Mouse (Mus musculus): ENCODE measurements around the gene Arfgap1. TPM values are rescaled to one million over a fixed set of nuclear protein-coding genes. Genes with fewer than 3 reads are reported as not detected.

The Arfgap1 gene
- total RNA-seq (2023; ENCODE audit: inconsistent age) = 78.6 to 86.2 TPM (median 81.3 TPM) in 4 replicates

GRCm38 (mm10) chr2:180967010-180967763 is at the start of gene Arfgap1:
Gene Arfgap1 (plus strand): TSS chr2:180967225.

GRCm38 (mm10) chr2:180920810-180921400 is 46.1 kb upstream of the Arfgap1 start, which contains the start of gene Ythdf1:
Gene Ythdf1 (minus strand): TSS chr2:180920949.

DNA sequence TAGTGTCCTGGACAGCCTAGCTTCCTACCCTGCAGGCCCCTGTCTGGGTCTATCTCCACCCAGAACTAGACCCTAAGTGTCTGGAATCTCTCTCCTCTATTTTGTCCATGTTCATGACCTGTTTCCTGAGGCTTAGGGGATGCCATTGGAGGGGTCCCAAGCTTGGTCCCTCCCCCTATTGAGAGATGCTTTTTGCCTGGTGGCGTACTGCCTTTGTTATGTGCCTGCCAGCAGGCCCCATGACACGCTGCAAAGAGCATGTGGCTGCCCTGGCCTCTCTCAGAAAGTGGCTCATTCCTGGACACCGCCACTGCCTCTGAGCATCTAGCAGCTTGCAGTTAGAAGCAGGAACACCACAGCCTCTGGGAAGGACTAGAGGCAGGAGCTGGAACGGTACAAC is 38.3 kb upstream of the Arfgap1 start, which contains the start of gene Birc7:
TSS of gene Birc7 (plus strand) at position 301 of the 400 bp plus-strand sequence.

DNA sequence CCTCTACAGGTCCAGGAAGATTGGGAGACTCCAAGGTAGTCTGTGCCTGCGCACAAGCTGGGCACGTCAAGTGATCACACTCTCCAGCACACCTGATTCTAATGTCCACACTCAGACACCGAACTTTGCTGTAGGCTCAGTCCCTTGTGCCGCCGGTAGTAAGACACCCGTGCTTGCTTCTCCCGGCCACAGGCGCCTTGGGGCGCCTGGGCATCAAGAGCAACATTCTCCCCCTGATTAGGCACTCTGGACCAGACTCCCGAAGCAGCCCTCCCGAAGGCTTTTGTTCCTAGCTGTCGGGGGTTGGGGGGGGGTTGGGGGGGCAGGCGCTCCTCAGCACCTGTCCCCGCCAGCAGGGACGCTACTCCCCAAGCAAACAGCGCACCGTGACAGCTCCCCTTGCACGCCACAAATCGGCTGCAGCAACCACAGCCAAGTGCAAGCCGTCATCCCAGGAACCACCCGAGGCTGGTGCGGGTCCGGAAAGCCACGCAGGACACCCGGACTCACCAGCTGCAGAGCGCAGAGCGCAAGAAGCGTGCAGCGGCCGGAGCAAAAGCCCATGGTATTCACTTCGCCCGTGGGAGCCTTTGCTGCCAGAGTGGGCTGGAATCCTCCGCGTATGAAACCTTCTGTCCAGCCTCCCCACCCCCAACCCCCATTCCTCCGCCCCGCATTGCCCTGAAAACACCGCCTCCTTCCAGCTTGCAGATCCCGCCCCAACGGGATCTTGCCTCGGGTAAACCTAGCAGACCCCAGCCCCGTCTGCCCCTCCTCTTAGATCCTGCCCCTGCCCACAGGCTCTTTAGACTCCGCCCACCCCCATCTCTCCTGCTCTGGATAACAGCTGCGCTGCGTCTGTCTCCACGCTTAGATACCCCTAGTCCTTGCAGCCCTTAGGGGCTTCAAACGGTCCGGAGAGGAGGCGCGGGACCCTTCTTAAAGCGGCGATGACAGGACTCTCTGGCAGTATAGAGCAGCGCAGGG is 12.7 kb upstream of the Arfgap1 start, which contains the start of gene Nkain4:
TSS of gene Nkain4 (minus strand) at position 639 of the 987 bp plus-strand sequence.

GRCm38 (mm10) chr2:180986449-180986848 is 19.4 kb downstream of the Arfgap1 start, which contains the start of gene Col20a1:
Gene Col20a1 (plus strand): TSS chr2:180986535.

Other genes starting within 250 kb of the Arfgap1 start
- gene Slc17a9, start 242.0 kb upstream of the Arfgap1 start, total RNA-seq (2023; ENCODE audit: inconsistent age) = 20.1 to 29.1 TPM (median 25.3 TPM) in 4 replicates
- not detected in 4 replicates for gene Bhlhe23, start 190.3 kb upstream of the Arfgap1 start, total RNA-seq (2023; ENCODE audit: inconsistent age)
- gene Ythdf1, start 46.3 kb upstream of the Arfgap1 start, total RNA-seq (2023; ENCODE audit: inconsistent age) = 84.3 to 94.2 TPM (median 88.3 TPM) in 4 replicates
- gene Birc7, start 38.2 kb upstream of the Arfgap1 start, total RNA-seq (2023; ENCODE audit: inconsistent age) = not detected in 4 replicates
- gene Nkain4, start 12.5 kb upstream of the Arfgap1 start, total RNA-seq (2023; ENCODE audit: inconsistent age) = not detected in 4 replicates
- 1.3 to 3.4 TPM (median 1.7 TPM) in 4 replicates for gene Col20a1, start 19.3 kb downstream of the Arfgap1 start, total RNA-seq (2023; ENCODE audit: inconsistent age)
- not detected in 4 replicates for gene Chrna4, start 76.3 kb downstream of the Arfgap1 start, total RNA-seq (2023; ENCODE audit: inconsistent age)
- gene Kcnq2, start 168.1 kb downstream of the Arfgap1 start, total RNA-seq (2023; ENCODE audit: inconsistent age) = not detected in 4 replicates
- not detected in 4 replicates for gene Eef1a2, start 189.8 kb downstream of the Arfgap1 start, total RNA-seq (2023; ENCODE audit: inconsistent age)
- 186 to 195 TPM (median 191 TPM) in 4 replicates for gene Ppdpf, start 220.0 kb downstream of the Arfgap1 start, total RNA-seq (2023; ENCODE audit: inconsistent age)
- gene Ptk6, start 235.6 kb downstream of the Arfgap1 start, total RNA-seq (2023; ENCODE audit: inconsistent age) = 0.16 to 0.42 TPM (median 0.30 TPM) in 3 of 4 replicates, not detected in the other
- 1.6 to 3.2 TPM (median 2.6 TPM) in 4 replicates for gene Srms, start 246.0 kb downstream of the Arfgap1 start, total RNA-seq (2023; ENCODE audit: inconsistent age)

Data from B cell, adult (primary cell).